Comparison of ENCODE assay signal across 10 mouse cellular contexts in the genomic region with DNA sequence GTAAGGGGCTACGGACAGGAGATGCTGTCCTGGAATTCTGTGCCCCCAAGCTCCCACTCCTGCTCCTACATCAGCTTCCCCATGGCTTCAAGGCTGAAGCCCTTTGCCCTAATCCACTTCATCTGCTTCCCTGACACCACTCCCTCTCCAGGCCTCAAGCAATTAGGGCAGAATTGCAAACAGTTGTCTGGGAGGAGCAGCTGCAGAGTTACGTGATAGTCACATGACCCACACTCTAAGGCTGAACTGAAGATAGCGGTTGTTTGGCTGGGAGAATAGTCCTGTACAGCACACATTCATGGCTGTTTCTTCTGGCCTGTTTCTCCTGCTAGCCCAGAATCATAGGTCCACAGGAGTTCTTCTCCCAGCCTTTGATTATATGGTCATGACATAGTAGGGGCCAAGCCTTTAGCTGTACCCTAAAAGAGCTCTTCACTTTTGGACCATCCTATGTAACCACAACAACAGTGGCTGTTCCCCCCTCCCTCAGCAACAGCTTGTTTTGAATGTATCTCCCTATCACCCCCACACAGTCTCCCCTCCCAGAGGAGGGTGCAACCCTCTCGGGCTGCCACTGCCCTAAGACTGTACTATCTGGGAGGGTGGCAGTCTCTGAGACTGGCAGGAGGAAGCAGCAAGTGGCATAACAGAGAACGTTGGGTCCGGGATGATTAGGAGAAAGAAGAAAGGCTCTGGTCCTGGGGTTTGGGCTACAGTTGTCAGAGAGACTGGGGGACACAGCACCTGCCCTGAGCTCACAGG. TPM values are rescaled to one million over a fixed set of nuclear protein-coding genes. Genes with fewer than 3 reads are reported as not detected.
DNase-seq lines count a peak whose midpoint lies in the region; ATAC-seq and TF ChIP-seq lines count a peak whose summit lies in the region.
"Had no signal": no experiment of that assay in that cellular context is flagged by ENCODE, and none has a peak within 500 bp of the region (broad histone marks: within the 10 kb centered on the region; RNA-seq: fewer than 3 reads in every experiment).

No protein-coding gene starts in this region.

- no peaks in the 10 kb centered on the region for H3K36me3 ChIP-seq in lung, embryonic 16.5 days (ENCODE audit: control insufficient read depth, insufficient read depth, low read length)
- no peaks in the 10 kb centered on the region for H3K36me3 ChIP-seq in hindbrain, postnatal 0 days (ENCODE audit: insufficient read depth, low read length)

- no peak overlapping the region for H3K4me3 ChIP-seq in lung, embryonic 16.5 days (ENCODE audit: low read length)
- H3K4me3 ChIP-seq in hindbrain, postnatal 0 days (ENCODE audit: low read length), result no peak overlapping the region
- H3K4me3 ChIP-seq: gastrocnemius, adult 2 months had no signal

- WGBS in lung, embryonic 16.5 days, result 44% methylated on average over 6 of the region's 6 CpGs
- WGBS in hindbrain, postnatal 0 days, result 59% methylated on average over 6 of the region's 6 CpGs

- no peak overlapping the region for H3K4me2 ChIP-seq in lung, embryonic 16.5 days (ENCODE audit: low read depth, low read length)
- no peak overlapping the region for H3K4me2 ChIP-seq in hindbrain, postnatal 0 days (ENCODE audit: low read depth, low read length)

- no peak overlapping the region for H3K27ac ChIP-seq in lung, embryonic 16.5 days (ENCODE audit: low read length)
- H3K27ac ChIP-seq in hindbrain, postnatal 0 days, result no peak overlapping the region
- H3K27ac ChIP-seq: gastrocnemius, adult 2 months had no signal

- H3K27me3 ChIP-seq in lung, embryonic 16.5 days (ENCODE audit: control insufficient read depth, insufficient read depth, low read depth, low read length), result no peaks in the 10 kb centered on the region
- no peaks in the 10 kb centered on the region for H3K27me3 ChIP-seq in hindbrain, postnatal 0 days (ENCODE audit: insufficient read depth, low read length)

- ATAC-seq in lung, embryonic 16.5 days (ENCODE audit: low read depth), result no peak
- ATAC-seq in hindbrain, postnatal 0 days, result no peak; the same call in 1 of the 2 replicates

- 0 out of 2 replicates have a peak overlapping the region, but pooled peaks have one; percentile 2 for H3K9ac ChIP-seq in lung, embryonic 16.5 days (ENCODE audit: low read length)
- H3K9ac ChIP-seq in hindbrain, postnatal 0 days (replicated peaks; ENCODE audit: low read length), result no peak overlapping the region

- H3K4me1 ChIP-seq in lung, embryonic 16.5 days (replicated peaks; ENCODE audit: control insufficient read depth, insufficient read depth, low read length), result no peaks in the 10 kb centered on the region; the same call in 1 of the 2 replicates
- no peaks in the 10 kb centered on the region for H3K4me1 ChIP-seq in hindbrain, postnatal 0 days (ENCODE audit: insufficient read depth, low read length)

- no peak for TF ChIP-seq CTCF in brain, embryonic 14.5 days (IDR thresholded peaks at IDR 0.05; ENCODE audit: borderline replicate concordance, extremely low read depth, insufficient read depth, insufficient read length)
- TF ChIP-seq CTCF in hindbrain, postnatal 0 days (IDR thresholded peaks at IDR 0.05; ENCODE audit: low read depth), result peak; percentile 10; the same call in 1 of the 2 replicates

- no peaks in the 10 kb centered on the region for H3K9me3 ChIP-seq in lung, embryonic 16.5 days (ENCODE audit: control insufficient read depth, low read length)
- no peaks in the 10 kb centered on the region for H3K9me3 ChIP-seq in hindbrain, postnatal 0 days (ENCODE audit: low read length)

- DNase-seq in lung, postnatal 14 days, result no peak
- DNase-seq in brain, embryonic 14.5 days (ENCODE audit: low read depth), result peak; percentile 79
- no peak for DNase-seq in hindbrain, postnatal 0 days (ENCODE audit: low spot score)
- DNase-seq in retina, postnatal 1 day, result peak; percentile 88
- no peak for DNase-seq in adrenal gland, postnatal 10 days
- no peak for DNase-seq in left cerebral cortex, adult 18-20 months (ENCODE audit: low spot score in 2 of 2)
- no peak for DNase-seq in thymus, postnatal 36 days
- DNase-seq: gastrocnemius, adult 2 months had no signal

- no peak for TF ChIP-seq POLR2A in brain, embryonic 14.5 days (IDR thresholded peaks at IDR 0.05; ENCODE audit: borderline replicate concordance, extremely low read depth, insufficient read depth, insufficient read length, poor library complexity, severe bottlenecking)

RNA-seq across cellular contexts. Expression of a gene that starts 3.8 kb away (rescaled TPM):
- polyA plus RNA-seq in lung, embryonic 16.5 days (2015; fragmentation: Nextera tagmentation; extraction: Ambion mirVana), result 0.35 and 1.8 TPM in 2 replicates
- polyA plus RNA-seq in brain, embryonic 14.5 days (2012; rRNA removed), result not detected in 2 replicates
- not detected in 2 replicates for total RNA-seq in hindbrain, postnatal 0 days (2014; rRNA removed)
- polyA plus RNA-seq in hindbrain, postnatal 0 days (2015; fragmentation: Nextera tagmentation; extraction: Ambion mirVana), result not detected in 2 replicates
- total RNA-seq in adrenal gland, postnatal 10 days (2021), result not detected
- total RNA-seq in left cerebral cortex, adult 18-20 months (2021), result not detected
- total RNA-seq: gastrocnemius, adult 2 months; left cerebral cortex, postnatal 14 days had no signal

RNA-seq across cellular contexts. Expression of a gene that starts 7.6 kb away (rescaled TPM):
- polyA plus RNA-seq in lung, embryonic 16.5 days (2015; fragmentation: Nextera tagmentation; extraction: Ambion mirVana), result not detected in 2 replicates
- polyA plus RNA-seq in brain, embryonic 14.5 days (2012; rRNA removed), result 0.21 TPM in 1 of 2 replicates, not detected in the other
- total RNA-seq in hindbrain, postnatal 0 days (2014; rRNA removed), result not detected in 2 replicates
- not detected in 2 replicates for polyA plus RNA-seq in hindbrain, postnatal 0 days (2015; fragmentation: Nextera tagmentation; extraction: Ambion mirVana)
- not detected for total RNA-seq in adrenal gland, postnatal 10 days (2021)
- not detected for total RNA-seq in left cerebral cortex, adult 18-20 months (2021)
- total RNA-seq: gastrocnemius, adult 2 months; left cerebral cortex, postnatal 14 days had no signal

RNA-seq across cellular contexts. Expression of a gene that starts 18.6 kb away (rescaled TPM):
- polyA plus RNA-seq in lung, embryonic 16.5 days (2015; fragmentation: Nextera tagmentation; extraction: Ambion mirVana), result 0.48 and 0.50 TPM in 2 replicates
- polyA plus RNA-seq in brain, embryonic 14.5 days (2012; rRNA removed), result 5.9 and 6.4 TPM in 2 replicates
- 26.6 and 42.3 TPM in 2 replicates for total RNA-seq in hindbrain, postnatal 0 days (2014; rRNA removed)
- 27.3 and 29.7 TPM in 2 replicates for polyA plus RNA-seq in hindbrain, postnatal 0 days (2015; fragmentation: Nextera tagmentation; extraction: Ambion mirVana)
- total RNA-seq in adrenal gland, postnatal 10 days (2021), result 1 to 10 TPM; 1.5 to 1.7 TPM
- total RNA-seq in left cerebral cortex, adult 18-20 months (2021), result 1 to 10 TPM; 3.6 to 4.1 TPM
- total RNA-seq: gastrocnemius, adult 2 months had no signal

RNA-seq across cellular contexts. Expression of a gene that starts 26.2 kb away (rescaled TPM):
- polyA plus RNA-seq in lung, embryonic 16.5 days (2015; fragmentation: Nextera tagmentation; extraction: Ambion mirVana), result not detected in 2 replicates
- 0.05 and 0.09 TPM in 2 replicates for polyA plus RNA-seq in brain, embryonic 14.5 days (2012; rRNA removed)
- not detected in 2 replicates for total RNA-seq in hindbrain, postnatal 0 days (2014; rRNA removed)
- polyA plus RNA-seq in hindbrain, postnatal 0 days (2015; fragmentation: Nextera tagmentation; extraction: Ambion mirVana), result not detected in 2 replicates
- not detected for total RNA-seq in adrenal gland, postnatal 10 days (2021)
- not detected for total RNA-seq in left cerebral cortex, adult 18-20 months (2021)
- total RNA-seq: gastrocnemius, adult 2 months; left cerebral cortex, postnatal 14 days had no signal

RNA-seq across cellular contexts. Expression of a gene that starts 39.5 kb away (rescaled TPM):
- polyA plus RNA-seq in lung, embryonic 16.5 days (2015; fragmentation: Nextera tagmentation; extraction: Ambion mirVana), result 38.5 and 43.8 TPM in 2 replicates
- 27.9 and 34.3 TPM in 2 replicates for polyA plus RNA-seq in brain, embryonic 14.5 days (2012; rRNA removed)
- 27.5 and 31.3 TPM in 2 replicates for total RNA-seq in hindbrain, postnatal 0 days (2014; rRNA removed)
- 18.5 and 20.0 TPM in 2 replicates for polyA plus RNA-seq in hindbrain, postnatal 0 days (2015; fragmentation: Nextera tagmentation; extraction: Ambion mirVana)
- total RNA-seq in adrenal gland, postnatal 10 days (2021), result 10 to 100 TPM; 55.4 to 95.1 TPM
- total RNA-seq in left cerebral cortex, adult 18-20 months (2021), result 10 to 100 TPM; 37.8 to 42.8 TPM

Comparison
In these comparisons a context has a peak if more than half of its experiments do, and no peak if none do; other contexts are left out.
1. DNase-seq: peak in brain, embryonic 14.5 days (single experiment) and retina, postnatal 1 day (single experiment); none in lung, postnatal 14 days (single experiment), hindbrain, postnatal 0 days (single experiment), adrenal gland, postnatal 10 days (single experiment), left cerebral cortex, adult 18-20 months (0 of 2) and thymus, postnatal 36 days (0 of 2).